Mouse (Mus musculus): Measurements from ENCODE around the gene Ttll10. TPM values are rescaled to one million over a fixed set of nuclear protein-coding genes. Genes with fewer than 3 reads are reported as not detected.

Ttll10 gene
- polyA plus RNA-seq, 1 experiment from 2014 or later, result 0.30 TPM

DNA sequence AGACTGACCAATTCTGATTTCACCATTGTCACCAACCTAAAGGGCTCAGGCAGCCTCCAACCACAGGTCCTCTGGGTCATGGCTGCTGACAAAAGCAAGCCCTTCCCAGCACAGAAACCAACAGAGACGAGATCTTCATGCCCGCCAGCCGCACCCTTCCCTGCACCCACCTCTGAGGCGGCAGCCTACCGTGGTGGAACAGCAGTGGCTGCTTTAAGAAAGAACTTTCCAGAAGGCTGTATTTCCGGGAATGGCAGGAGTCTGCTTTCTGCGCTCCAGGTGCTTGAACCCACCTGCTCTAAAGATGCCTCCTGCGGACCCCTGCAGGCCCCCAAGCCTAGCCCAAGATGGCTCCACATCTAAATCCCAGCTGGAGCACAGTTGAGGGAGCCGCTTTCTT is 388 bp downstream of the Ttll10 start:
- Histone ChIP-seq H3K4me1 (peaks cover 7% of the 10 kb centered on the region), H3K4me3 (no peak overlapping the region), H3K27ac (replicated peaks) (no peak overlapping the region), H3K27me3 (ENCODE audit: low read depth, poor library complexity, severe bottlenecking) (no peaks in the 10 kb centered on the region), H3K36me3 (no peaks in the 10 kb centered on the region), H3K9me3 (replicated peaks) (no peaks in the 10 kb centered on the region)
- DNase-seq (ENCODE audit: low spot score), result no peak
- WGBS, result 74% methylated on average over 9 of the region's 9 CpGs

DNA sequence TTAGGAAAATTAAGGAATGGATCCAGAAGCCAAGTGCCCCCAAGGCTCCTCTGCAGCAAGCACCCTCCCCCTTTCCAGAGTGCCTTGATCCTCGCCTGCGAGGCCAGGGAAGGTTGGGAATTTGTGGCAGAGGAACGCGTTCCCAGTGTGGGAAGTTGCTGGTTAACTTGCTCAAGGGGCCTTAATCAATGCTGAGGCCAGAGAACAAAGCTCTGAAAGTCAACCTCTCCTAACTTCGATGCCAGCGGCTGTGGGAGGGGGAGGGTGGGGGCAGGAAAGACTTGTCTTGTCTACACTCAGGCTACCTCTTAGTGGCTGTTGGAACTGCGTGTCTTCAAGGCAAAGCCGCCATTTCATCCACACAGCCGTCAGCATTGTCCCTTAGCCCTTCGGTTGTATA is 1.5 kb downstream of the Ttll10 start:
- H3K9me3 ChIP-seq (replicated peaks), result no peaks in the 10 kb centered on the region
- H3K27ac ChIP-seq (replicated peaks), result no peak overlapping the region
- no peak overlapping the region for H3K4me3 ChIP-seq
- WGBS, result 79% methylated on average over 10 of the region's 10 CpGs
- DNase-seq (ENCODE audit: low spot score), result no peak
- no peaks in the 10 kb centered on the region for H3K36me3 ChIP-seq
- H3K27me3 ChIP-seq (ENCODE audit: low read depth, poor library complexity, severe bottlenecking), result no peaks in the 10 kb centered on the region
- 0 out of 2 replicates have a peak, but pooled peaks cover 3% of the 10 kb centered on the region for H3K4me1 ChIP-seq

DNA sequence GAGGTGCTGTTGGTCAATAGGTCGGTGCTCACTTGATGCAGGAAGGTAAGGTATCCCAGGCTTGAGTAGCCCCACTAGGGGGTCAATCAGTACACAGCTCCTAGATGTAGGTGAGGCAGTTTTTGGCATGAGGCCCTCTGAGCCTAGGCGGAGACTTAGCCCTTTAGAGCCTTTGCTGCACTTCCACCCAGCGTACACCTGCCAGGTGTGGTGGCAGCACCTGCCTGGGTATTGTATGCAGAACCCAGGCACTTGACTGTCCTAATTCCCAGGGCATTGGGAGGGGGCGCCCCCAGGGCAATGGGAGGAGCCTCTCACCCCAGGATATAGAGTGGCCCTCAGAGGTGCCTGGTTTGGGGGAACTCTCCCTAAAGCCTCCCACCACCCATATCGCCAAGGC is 4.0 kb downstream of the Ttll10 start:
- Histone ChIP-seq H3K9me3 (replicated peaks) (no peaks in the 10 kb centered on the region), H3K36me3 (no peaks in the 10 kb centered on the region), H3K4me3 (no peak overlapping the region), H3K4me1 (0 out of 2 replicates have a peak, but pooled peaks cover 3% of the 10 kb centered on the region), H3K27ac (replicated peaks) (no peak overlapping the region), H3K27me3 (ENCODE audit: low read depth, poor library complexity, severe bottlenecking) (no peaks in the 10 kb centered on the region)
- no peak for DNase-seq (ENCODE audit: low spot score)
- WGBS, result 83% methylated on average over 5 of the region's 5 CpGs

DNA sequence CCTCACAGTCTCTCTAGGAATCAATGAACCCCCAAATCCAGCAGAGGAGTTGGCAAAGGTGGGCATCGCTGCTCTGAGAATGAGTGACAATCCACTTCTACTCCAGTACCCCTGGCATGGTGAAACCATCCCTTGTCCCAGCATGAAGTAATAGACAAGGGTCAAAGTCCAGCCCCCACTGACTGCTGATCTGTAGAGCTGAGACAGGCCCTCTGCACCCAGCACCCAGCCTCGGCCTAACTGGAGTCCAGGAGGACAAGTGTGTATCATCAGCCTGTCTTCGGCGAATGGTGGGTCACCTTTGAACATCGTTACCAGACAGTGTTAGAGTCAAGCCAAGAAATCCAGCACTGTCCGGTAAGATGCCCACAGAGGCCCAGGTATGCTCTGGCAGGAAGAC is 4.6 kb downstream of the Ttll10 start:
- 92% methylated on average over 6 of the region's 6 CpGs for WGBS
- Histone ChIP-seq H3K27me3 (ENCODE audit: low read depth, poor library complexity, severe bottlenecking) (no peaks in the 10 kb centered on the region), H3K9me3 (replicated peaks) (no peaks in the 10 kb centered on the region)

DNA sequence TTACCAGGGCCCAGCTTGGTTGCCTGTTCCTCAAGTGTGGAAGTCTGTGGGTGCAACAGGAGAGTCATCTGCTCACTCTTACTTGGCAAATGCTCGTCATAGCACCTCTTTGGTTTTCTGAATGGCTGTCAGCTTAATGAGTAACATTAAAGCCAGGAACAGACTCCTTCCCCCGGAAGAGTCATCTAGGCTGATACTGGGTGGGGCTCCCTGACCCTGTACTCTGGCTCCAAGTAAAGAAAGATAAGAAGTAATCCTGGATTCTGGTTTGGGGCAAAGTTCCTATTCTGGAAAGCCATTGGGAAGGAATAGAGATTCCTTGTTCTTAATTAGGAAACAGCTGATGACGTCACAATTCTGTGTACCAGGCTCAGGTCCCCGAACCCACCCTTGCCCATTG is 5.1 kb downstream of the Ttll10 start:
- Histone ChIP-seq H3K27me3 (ENCODE audit: low read depth, poor library complexity, severe bottlenecking) (no peaks in the 10 kb centered on the region), H3K4me3 (no peak overlapping the region), H3K4me1 (no peaks in the 10 kb centered on the region), H3K27ac (replicated peaks) (no peak overlapping the region), H3K36me3 (no peaks in the 10 kb centered on the region), H3K9me3 (replicated peaks) (no peaks in the 10 kb centered on the region)
- 90% methylated on average over 4 of the region's 4 CpGs for WGBS
- DNase-seq (ENCODE audit: low spot score), result no peak

More for the DNA sequence above, 4.6 kb downstream of the Ttll10 start:
- no peaks in the 10 kb centered on the region for H3K36me3 ChIP-seq
- H3K4me1 ChIP-seq, result no peaks in the 10 kb centered on the region
- DNase-seq (ENCODE audit: low spot score), result no peak
- no peak overlapping the region for H3K4me3 ChIP-seq
- no peak overlapping the region for H3K27ac ChIP-seq (replicated peaks)

DNA sequence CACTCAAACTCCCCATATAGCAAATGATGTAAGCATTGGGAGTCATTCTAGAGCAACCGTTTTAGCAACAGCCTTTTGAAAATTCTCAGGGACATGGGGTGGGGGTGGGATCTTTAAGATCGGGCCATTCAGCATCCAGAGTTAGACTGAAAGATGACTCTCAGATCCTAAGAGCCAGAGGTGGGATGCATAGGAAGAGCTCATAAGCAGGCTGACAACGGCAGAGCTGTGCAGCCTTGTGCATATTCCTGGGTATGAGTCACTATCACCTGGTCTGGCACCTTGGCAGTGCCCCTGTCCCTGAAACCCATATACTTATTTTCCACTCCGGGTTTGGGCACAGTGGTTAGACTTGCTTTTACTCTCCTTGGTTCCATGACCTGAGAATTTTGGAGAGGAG is 6.1 kb downstream of the Ttll10 start:
- Histone ChIP-seq H3K36me3 (no peaks in the 10 kb centered on the region), H3K4me1 (no peaks in the 10 kb centered on the region), H3K27me3 (ENCODE audit: low read depth, poor library complexity, severe bottlenecking) (no peaks in the 10 kb centered on the region), H3K4me3 (no peak overlapping the region), H3K9me3 (replicated peaks) (no peaks in the 10 kb centered on the region), H3K27ac (replicated peaks) (no peak overlapping the region)
- DNase-seq (ENCODE audit: low spot score), result no peak
- 92% methylated on average over 4 of the region's 4 CpGs for WGBS

DNA sequence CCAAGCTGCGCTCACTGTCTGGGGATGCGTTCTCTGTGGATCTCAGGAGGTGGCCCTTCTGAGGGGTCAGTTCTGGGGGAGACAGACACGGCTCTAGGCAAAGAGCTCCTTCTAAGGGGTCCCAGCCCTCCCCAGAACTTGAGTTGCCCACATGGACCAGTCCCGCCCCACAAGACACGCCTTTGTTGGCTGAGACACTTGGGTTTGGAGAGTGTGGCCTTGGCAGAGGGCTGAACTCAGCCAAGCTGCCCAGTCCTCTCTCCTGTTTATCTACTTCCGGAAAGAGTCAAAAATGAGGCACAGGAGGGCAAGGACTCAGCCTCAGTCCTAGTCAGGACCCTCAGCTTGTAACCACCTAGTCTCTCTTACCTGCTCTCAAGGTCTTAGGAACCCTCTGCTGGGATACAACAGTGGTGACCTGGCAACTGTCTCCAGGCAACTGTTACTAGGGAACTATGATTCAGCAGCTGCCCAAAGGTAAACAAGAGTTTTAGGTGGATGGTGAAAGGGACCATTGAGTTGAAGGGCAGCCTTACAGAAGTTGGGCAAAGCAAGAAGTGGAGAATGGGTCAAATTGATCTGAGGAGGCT is 8.7 kb downstream of the Ttll10 start:
- Histone ChIP-seq H3K27me3 (ENCODE audit: low read depth, poor library complexity, severe bottlenecking) (no peaks in the 10 kb centered on the region), H3K36me3 (no peaks in the 10 kb centered on the region), H3K9me3 (replicated peaks) (no peaks in the 10 kb centered on the region), H3K27ac (replicated peaks) (no peak overlapping the region), H3K4me1 (no peaks in the 10 kb centered on the region), H3K4me3 (no peak overlapping the region)
- whole genome bisulfite sequencing, result 72% methylated on average over 6 of the region's 6 CpGs
- DNase-seq (ENCODE audit: low spot score), result no peak

DNA sequence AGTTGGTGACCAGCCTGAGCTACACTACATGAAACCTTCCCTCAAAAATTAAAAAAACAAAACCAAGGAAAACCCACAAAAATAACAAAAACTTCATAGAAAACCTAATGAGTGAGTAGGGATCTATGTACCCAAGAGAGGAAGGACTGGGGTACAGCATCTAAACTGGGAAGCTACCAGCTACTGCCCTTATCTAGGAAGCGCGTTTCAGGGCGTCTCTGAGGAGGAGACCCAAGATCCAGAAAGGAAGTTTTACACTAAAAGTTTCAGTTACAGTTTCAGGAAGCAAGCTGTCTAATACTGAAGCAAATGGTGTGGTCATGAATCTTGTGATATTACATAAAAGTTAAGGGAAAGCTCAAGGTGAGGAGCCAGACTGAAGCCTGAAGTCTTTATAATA is 9.4 kb downstream of the Ttll10 start:
- Histone ChIP-seq H3K36me3 (no peaks in the 10 kb centered on the region), H3K27ac (replicated peaks) (no peak overlapping the region), H3K9me3 (replicated peaks) (no peaks in the 10 kb centered on the region), H3K4me3 (no peak overlapping the region), H3K27me3 (ENCODE audit: low read depth, poor library complexity, severe bottlenecking) (no peaks in the 10 kb centered on the region), H3K4me1 (no peaks in the 10 kb centered on the region)
- no peak for DNase-seq (ENCODE audit: low spot score)
- 84% methylated on average over 3 of the region's 3 CpGs for WGBS

DNA sequence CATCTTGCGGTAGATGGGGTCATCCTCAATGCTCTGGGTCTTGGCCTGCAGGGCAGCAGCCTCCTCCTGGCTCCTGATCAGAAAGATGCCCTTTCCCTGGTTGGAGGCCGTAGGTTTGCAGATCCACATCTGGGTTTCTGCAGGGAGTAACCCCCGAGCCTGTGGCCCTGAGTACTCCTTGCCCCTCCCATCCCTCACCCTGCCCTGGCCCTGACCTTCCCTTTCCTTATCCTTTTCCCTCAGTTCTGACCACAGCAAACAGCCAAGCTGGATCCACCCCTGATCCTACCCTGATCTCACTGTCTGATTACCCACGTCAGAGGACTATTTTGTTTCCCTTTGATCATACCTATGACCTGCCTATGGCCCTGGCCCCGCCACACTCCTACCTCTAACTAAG is 14.5 kb downstream of the Ttll10 start:
- H3K27me3 ChIP-seq (ENCODE audit: low read depth, poor library complexity, severe bottlenecking), result no peaks in the 10 kb centered on the region
- no peak for DNase-seq (ENCODE audit: low spot score)
- H3K4me3 ChIP-seq, result no peak overlapping the region
- H3K9me3 ChIP-seq (replicated peaks), result no peaks in the 10 kb centered on the region
- no peaks in the 10 kb centered on the region for H3K4me1 ChIP-seq
- WGBS, result 73% methylated on average over 5 of the region's 5 CpGs
- H3K27ac ChIP-seq (replicated peaks), result no peak overlapping the region
- no peaks in the 10 kb centered on the region for H3K36me3 ChIP-seq

DNA sequence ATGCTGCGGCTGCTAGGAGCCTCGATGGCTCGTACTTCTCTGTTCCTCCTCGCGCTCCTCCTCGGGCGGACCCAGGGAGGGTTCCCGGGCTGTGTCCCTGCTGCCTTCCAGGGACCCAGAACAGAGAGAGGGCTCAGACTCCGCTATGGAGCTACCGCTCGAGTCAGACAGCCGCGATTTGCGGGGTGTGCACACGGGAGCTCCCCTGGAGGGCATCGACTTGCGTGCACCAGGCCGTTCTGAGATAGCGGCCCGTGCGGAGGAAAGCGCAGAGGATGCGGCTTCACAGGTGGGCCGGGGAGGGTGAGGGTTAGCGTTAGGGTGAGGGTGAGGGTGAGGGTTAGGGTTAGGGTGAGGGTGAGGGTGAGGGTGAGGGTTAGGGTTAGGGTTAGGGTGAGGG is 24.3 kb downstream of the Ttll10 start:
- 9% methylated on average over 25 of the region's 25 CpGs for WGBS
- H3K27ac ChIP-seq (replicated peaks), result no peak overlapping the region; the same call in 1 of the 2 replicates
- no peaks in the 10 kb centered on the region for H3K9me3 ChIP-seq (replicated peaks)
- peak; percentile 28 for DNase-seq (ENCODE audit: low spot score)
- peaks cover 47% of the 10 kb centered on the region for H3K4me1 ChIP-seq
- H3K4me3 ChIP-seq, result peak overlapping the region; percentile 47
- no peaks in the 10 kb centered on the region for H3K36me3 ChIP-seq
- H3K27me3 ChIP-seq (ENCODE audit: low read depth, poor library complexity, severe bottlenecking), result peaks cover 30% of the 10 kb centered on the region

DNA sequence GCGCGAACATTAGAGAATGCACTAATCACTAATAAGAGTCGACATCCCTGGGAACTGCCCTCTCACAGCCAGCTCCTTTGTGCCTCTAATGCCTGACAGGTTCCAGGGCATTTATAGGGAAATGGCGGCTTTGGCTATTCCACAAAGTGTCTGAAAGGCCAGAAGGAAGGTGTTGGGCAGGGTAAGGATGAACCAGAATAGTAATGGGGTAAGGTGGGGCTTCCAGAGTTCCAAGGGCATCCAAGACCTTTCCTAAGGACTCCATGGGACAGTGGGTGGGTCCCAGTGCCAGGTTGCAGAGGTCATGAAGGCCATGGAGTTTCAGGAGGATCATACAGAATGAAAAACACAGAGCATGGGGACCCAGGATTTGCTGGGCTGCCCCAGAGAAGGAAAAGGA is 24.9 kb downstream of the Ttll10 start:
- Histone ChIP-seq H3K4me1 (peaks cover 47% of the 10 kb centered on the region), H3K4me3 (peak overlapping the region; percentile 47), H3K36me3 (peaks cover 5% of the 10 kb centered on the region), H3K27me3 (ENCODE audit: low read depth, poor library complexity, severe bottlenecking) (peaks cover 30% of the 10 kb centered on the region), H3K9me3 (replicated peaks) (no peaks in the 10 kb centered on the region), H3K27ac (replicated peaks) (no peak overlapping the region)
- 48% methylated on average over 4 of the region's 4 CpGs for WGBS
- no peak for DNase-seq (ENCODE audit: low spot score)

DNA sequence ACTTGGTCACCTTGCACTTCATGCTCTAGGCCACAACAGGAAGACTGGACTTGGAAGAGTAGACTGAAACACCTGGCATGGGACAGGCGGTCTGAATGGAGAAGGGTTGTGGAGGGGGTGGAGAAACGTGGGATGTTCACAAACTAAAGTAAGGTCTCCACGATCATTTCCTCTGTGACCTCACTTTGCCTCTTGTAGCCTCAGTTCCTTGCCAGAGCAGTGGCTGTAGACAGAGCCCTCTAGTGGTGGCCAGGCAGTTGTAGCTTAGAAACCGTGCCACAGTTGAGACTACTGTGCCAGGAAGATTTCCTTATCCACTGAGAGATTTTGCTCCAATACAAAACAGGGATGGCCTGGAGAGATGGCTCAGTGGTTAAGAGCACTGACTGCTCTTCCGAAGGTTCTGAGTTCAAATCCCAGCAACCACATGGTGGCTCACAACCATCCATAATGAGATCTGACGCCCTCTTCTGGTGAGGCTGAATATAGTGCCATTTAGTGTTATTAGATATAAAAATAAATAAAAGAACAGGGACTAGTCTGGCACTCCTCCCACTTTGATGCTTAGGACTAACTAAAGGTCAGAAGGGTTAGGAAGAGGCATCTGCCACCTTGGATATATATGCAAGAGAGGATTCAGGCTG is 25.6 kb downstream of the Ttll10 start:
- no peak overlapping the region for H3K4me3 ChIP-seq
- DNase-seq (ENCODE audit: low spot score), result peak; percentile 46
- H3K9me3 ChIP-seq (replicated peaks), result no peaks in the 10 kb centered on the region
- peaks cover 30% of the 10 kb centered on the region for H3K27me3 ChIP-seq (ENCODE audit: low read depth, poor library complexity, severe bottlenecking)
- peaks cover 47% of the 10 kb centered on the region for H3K4me1 ChIP-seq
- H3K36me3 ChIP-seq, result peaks cover 11% of the 10 kb centered on the region
- H3K27ac ChIP-seq (replicated peaks), result no peak overlapping the region
- 52% methylated on average over 6 of the region's 6 CpGs for WGBS

DNA sequence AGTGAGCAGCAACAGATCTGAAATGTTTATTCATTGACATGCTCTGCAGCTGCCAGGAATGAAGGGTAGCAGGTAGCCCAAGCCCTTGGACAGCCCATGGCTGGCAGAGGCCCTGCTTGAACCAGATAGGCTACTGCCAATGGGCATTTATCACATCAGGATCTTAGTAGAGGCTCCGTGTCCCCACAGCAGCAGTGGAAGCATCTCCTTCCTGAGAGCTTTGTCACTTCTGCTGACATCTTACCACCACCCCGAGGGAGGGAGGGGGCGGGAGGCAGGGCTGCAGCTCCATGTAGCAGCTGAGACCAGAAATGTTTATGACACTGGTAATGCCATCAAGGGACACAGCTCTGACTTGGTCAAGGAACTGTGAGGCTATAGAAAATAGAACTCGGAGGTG is 26.4 kb downstream of the Ttll10 start:
- no peak for DNase-seq (ENCODE audit: low spot score)
- H3K27me3 ChIP-seq (ENCODE audit: low read depth, poor library complexity, severe bottlenecking), result peaks cover 30% of the 10 kb centered on the region
- no peaks in the 10 kb centered on the region for H3K9me3 ChIP-seq (replicated peaks)
- WGBS, result 92% methylated on average over 4 of the region's 4 CpGs
- H3K36me3 ChIP-seq, result peaks cover 18% of the 10 kb centered on the region
- no peak overlapping the region for H3K4me3 ChIP-seq
- H3K27ac ChIP-seq (replicated peaks), result peak overlapping the region; percentile 89; the same call in 1 of the 2 replicates
- peaks cover 47% of the 10 kb centered on the region for H3K4me1 ChIP-seq
